Mouse (Mus musculus) erythroblast, embryonic 14.5 days (primary cell): Measurements from ENCODE around the gene Ddias.

Experiments used
- GATA1 ChIP-seq: IDR thresholded peaks from 2 replicates; pipeline ENCODE4 v1.6.1; 2012; ENCODE audit warnings: low read length, inconsistent platforms, mixed read lengths
- TAL1 ChIP-seq: IDR thresholded peaks from 3 replicates; pipeline ENCODE4 v1.6.1; 2012; ENCODE audit warnings: low read length, inconsistent platforms, mixed read lengths

DNA sequence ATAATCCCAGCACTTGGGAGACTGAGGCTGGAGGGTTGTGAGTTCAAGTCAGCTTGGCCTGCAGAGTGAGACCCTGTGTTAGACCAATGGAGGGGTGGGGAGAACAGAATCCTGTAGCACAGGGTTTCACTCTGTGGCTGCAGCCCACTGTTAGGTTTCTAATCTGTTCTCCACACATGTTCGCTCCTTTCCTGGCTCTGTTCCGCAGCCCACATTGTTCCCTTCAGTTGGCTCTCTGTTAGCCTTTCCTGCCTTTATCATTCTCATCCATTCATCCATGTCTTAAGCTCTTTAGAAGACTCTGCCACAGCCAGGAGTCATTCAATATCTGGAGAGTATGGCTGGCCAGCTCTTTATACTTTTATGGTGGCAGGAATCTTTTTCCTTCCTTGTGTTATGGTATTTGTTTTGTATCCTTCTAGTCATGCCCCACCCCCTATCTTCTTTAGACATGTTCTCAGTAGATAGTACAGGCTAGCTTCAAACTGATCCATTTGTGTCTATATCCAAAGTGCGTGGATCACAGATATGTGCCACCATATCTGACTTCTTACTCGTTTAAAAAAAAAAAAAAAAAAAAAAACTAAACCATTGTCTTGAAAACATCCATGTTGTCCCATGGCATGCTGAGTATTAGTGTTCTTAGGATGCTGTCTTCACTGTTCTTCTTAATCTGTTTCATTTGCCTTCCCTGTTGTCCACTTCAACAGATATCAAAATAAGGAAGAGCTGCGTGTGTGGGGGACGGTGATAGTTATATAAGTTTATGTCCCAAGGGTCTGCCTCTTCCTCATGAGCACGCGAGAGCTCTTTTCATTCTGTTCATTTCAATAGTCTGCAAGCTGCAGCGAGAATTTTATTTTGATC, 10.0 kb upstream of the Ddias start:
- TF ChIP-seq GATA1 = peak; percentile 15; the same call in 1 of the 2 replicates
- peak; percentile 56; the same call in 2 of the 3 replicates for TF ChIP-seq TAL1
